Mouse (Mus musculus): Measurements from ENCODE around the gene Pelp1. TPM values are rescaled to one million over a fixed set of nuclear protein-coding genes. Genes with fewer than 3 reads are reported as not detected.

Pelp1 gene
- polyA plus RNA-seq, 1 experiment: 26.5 TPM

Other genes starting within 250 kb of the Pelp1 start
- gene Slc16a11, start 197.3 kb downstream of the Pelp1 start, polyA plus RNA-seq (2012; fragmentation: generic; extraction: Trizol): 17.4 TPM
- gene Slc16a13, start 189.0 kb downstream of the Pelp1 start, polyA plus RNA-seq (2012; fragmentation: generic; extraction: Trizol): 4.8 TPM
- 2.8 TPM for gene Bcl6b, start 180.2 kb downstream of the Pelp1 start, polyA plus RNA-seq (2012; fragmentation: generic; extraction: Trizol)
- 75.5 TPM for gene 0610010K14Rik, start 172.1 kb downstream of the Pelp1 start, polyA plus RNA-seq (2012; fragmentation: generic; extraction: Trizol)
- gene Gm21988, start 170.2 kb downstream of the Pelp1 start, polyA plus RNA-seq (2012; fragmentation: generic; extraction: Trizol): 9.2 TPM
- gene Rnasek, start 170.2 kb downstream of the Pelp1 start, polyA plus RNA-seq (2012; fragmentation: generic; extraction: Trizol): 339 TPM
- gene Alox12, start 154.7 kb downstream of the Pelp1 start, polyA plus RNA-seq (2012; fragmentation: generic; extraction: Trizol): 0.25 TPM
- gene Alox12e, start 87.4 kb downstream of the Pelp1 start, polyA plus RNA-seq (2012; fragmentation: generic; extraction: Trizol): not detected
- gene Alox15, start 58.0 kb downstream of the Pelp1 start, polyA plus RNA-seq (2012; fragmentation: generic; extraction: Trizol): not detected
- 20.1 TPM for gene Arrb2, start 22.6 kb upstream of the Pelp1 start, polyA plus RNA-seq (2012; fragmentation: generic; extraction: Trizol)
- 29.6 TPM for gene Med11, start 41.9 kb upstream of the Pelp1 start, polyA plus RNA-seq (2012; fragmentation: generic; extraction: Trizol)
- gene Zmynd15, start 49.4 kb upstream of the Pelp1 start, polyA plus RNA-seq (2012; fragmentation: generic; extraction: Trizol): not detected
- gene Cxcl16, start 50.0 kb upstream of the Pelp1 start, polyA plus RNA-seq (2012; fragmentation: generic; extraction: Trizol): 0.08 TPM
- not detected for gene Tm4sf5, start 95.2 kb upstream of the Pelp1 start, polyA plus RNA-seq (2012; fragmentation: generic; extraction: Trizol)
- gene Vmo1, start 104.6 kb upstream of the Pelp1 start, polyA plus RNA-seq (2012; fragmentation: generic; extraction: Trizol): not detected
- not detected for gene Gltpd2, start 109.2 kb upstream of the Pelp1 start, polyA plus RNA-seq (2012; fragmentation: generic; extraction: Trizol)
- gene Psmb6, start 115.3 kb upstream of the Pelp1 start, polyA plus RNA-seq (2012; fragmentation: generic; extraction: Trizol): 575 TPM
- not detected for gene Gm40193, start 122.9 kb upstream of the Pelp1 start, polyA plus RNA-seq (2012; fragmentation: generic; extraction: Trizol)
- 10.2 TPM for gene Pld2, start 130.0 kb upstream of the Pelp1 start, polyA plus RNA-seq (2012; fragmentation: generic; extraction: Trizol)
- gene Mink1, start 152.8 kb upstream of the Pelp1 start, polyA plus RNA-seq (2012; fragmentation: generic; extraction: Trizol): 34.4 TPM
- gene 4930544D05Rik, start 205.8 kb upstream of the Pelp1 start, polyA plus RNA-seq (2012; fragmentation: generic; extraction: Trizol): 0.10 TPM
- gene Chrne, start 209.2 kb upstream of the Pelp1 start, polyA plus RNA-seq (2012; fragmentation: generic; extraction: Trizol): 5.3 TPM
- gene Gp1ba, start 229.1 kb upstream of the Pelp1 start, polyA plus RNA-seq (2012; fragmentation: generic; extraction: Trizol): 0.22 TPM
- 16.7 TPM for gene Rnf167, start 237.2 kb upstream of the Pelp1 start, polyA plus RNA-seq (2012; fragmentation: generic; extraction: Trizol)
- 165 TPM for gene Slc25a11, start 237.4 kb upstream of the Pelp1 start, polyA plus RNA-seq (2012; fragmentation: generic; extraction: Trizol)
- gene Pfn1, start 244.6 kb upstream of the Pelp1 start, polyA plus RNA-seq (2012; fragmentation: generic; extraction: Trizol): 2,636 TPM
- gene Eno3, start 247.2 kb upstream of the Pelp1 start, polyA plus RNA-seq (2012; fragmentation: generic; extraction: Trizol): 1,792 TPM

Data from myocyte (in vitro differentiated cells).